Mouse (Mus musculus) MN1 (cell line): ENCODE measurements around the gene Gale.

Experiments
- DNase-seq: peaks from one replicate; pipeline ENCODE4 v3.0.0-alpha.2; 2016; ENCODE audit warnings: low spot score

Gale gene

DNA sequence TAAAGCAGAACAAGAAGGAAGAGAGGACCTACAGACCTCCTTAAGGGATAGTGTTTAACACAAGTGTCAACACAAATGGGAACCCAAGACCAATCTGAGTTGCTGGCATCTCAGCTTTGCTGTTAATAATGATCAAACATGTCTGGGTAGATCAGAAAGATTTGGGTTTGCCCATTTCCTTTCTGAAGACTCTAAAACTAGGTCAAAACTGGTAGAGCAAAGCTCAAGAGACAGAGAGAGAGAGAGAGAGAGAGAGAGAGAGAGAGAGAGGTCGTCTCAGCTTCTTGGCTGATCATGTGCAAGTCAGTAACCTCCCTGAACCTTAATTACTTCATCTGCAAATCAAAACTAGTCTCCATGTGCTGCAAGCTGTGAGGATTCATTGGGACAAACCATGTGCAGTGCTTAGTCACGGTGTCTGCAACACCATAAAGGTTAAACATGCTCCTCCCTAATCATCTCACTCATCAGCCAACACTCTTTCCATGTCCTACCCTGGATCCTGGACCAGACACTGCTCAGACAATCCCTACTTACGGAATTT, 52.6 kb downstream of the Gale start:
- no peak for DNase-seq
